Mouse (Mus musculus) stomach, embryonic 15.5 days (tissue): ENCODE measurements around the gene Mov10l1. TPM values are rescaled to one million over a fixed set of nuclear protein-coding genes. Genes with fewer than 3 reads are reported as not detected.
A peak's percentile ranks its signal among the peaks of the same experiment; 100 is the strongest.

Source experiments
- ATAC-seq: fragments of 200-750 bp; cut with Nextera tagmentation; 2 replicates; pipeline ENCODE4 v1.8.0; 2017; ENCODE audit warnings: low read depth, moderate number of reproducible peaks, moderate TSS enrichment; ENCODE audit not compliant: insufficient read depth, low FRiP score
- H3K27ac ChIP-seq: fragments of 300-500 bp; sonication (generic); 2 replicates; pipeline ENCODE4 v1.5.1; 2015; ENCODE audit warnings: mild to moderate bottlenecking, inconsistent platforms
- H3K27me3 ChIP-seq: fragments of 300-500 bp; sonication (generic); replicated peaks from 2 replicates; pipeline ENCODE4 v1.6.1; 2015; ENCODE audit warnings: inconsistent platforms
- H3K36me3 ChIP-seq: fragments of 300-500 bp; sonication (generic); 2 replicates; pipeline ENCODE4 v1.6.1; 2015; ENCODE audit warnings: inconsistent platforms
- H3K4me1 ChIP-seq: fragments of 300-500 bp; sonication (generic); 2 replicates; pipeline ENCODE4 v1.6.1; 2015; ENCODE audit warnings: inconsistent platforms
- H3K4me2 ChIP-seq: fragments of 300-500 bp; sonication (generic); 2 replicates; pipeline ENCODE4 v1.6.1; 2015; ENCODE audit warnings: mild to moderate bottlenecking, inconsistent platforms
- H3K4me3 ChIP-seq: fragments of 300-500 bp; sonication (generic); replicated peaks from 2 replicates; pipeline ENCODE4 v1.5.1; 2015; ENCODE audit warnings: inconsistent platforms
- H3K9ac ChIP-seq: fragments of 300-500 bp; sonication (generic); 2 replicates; pipeline ENCODE4 v1.6.1; 2015; ENCODE audit warnings: inconsistent platforms
- H3K9me3 ChIP-seq: fragments of 300-500 bp; sonication (generic); 2 replicates; pipeline ENCODE4 v1.6.1; 2016; ENCODE audit warnings: inconsistent platforms
- WGBS: fragments of 180-500 bp; shearing (Covaris S2); methylation state at CpG from one replicate; pipeline ENCODE4 v1.1.7; 2015; 5-methylcytosine and 5-hydroxymethylcytosine counted together
- polyA plus RNA-seq: library from polyadenylated mRNA; unstranded; fragments of >200 nt; fragmentation: Nextera tagmentation; extraction: Ambion mirVana; gene quantifications from 2 replicates; pipeline ENCODE4 v1.2.1, GENCODE M21; 2015

Mov10l1 gene
- polyA plus RNA-seq, 1 experiment from 2014 or later: 0.08 TPM

DNA sequence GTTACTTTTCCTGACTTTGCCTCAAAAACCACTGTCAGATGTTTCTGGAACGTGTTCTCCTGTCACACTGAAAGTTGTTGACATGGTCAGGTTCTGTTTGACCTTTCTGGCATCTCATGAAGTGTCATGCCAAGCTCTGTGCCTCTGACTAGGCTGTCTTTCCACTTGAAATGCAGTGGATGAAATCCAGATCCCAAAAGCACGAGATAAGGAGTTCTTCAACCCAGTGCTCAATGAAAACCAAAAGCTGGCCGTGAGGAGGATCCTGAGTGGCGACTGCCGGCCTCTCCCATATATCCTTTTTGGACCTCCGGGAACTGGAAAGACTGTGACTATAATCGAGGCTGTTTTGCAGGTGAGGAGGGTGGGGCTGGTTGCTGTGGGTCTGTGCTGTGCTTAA is 37.4 kb downstream of the Mov10l1 start:
- H3K4me1 ChIP-seq: no peaks in the 10 kb centered on the region
- no peaks in the 10 kb centered on the region for H3K27me3 ChIP-seq
- H3K9me3 ChIP-seq: no peaks in the 10 kb centered on the region
- no peak overlapping the region for H3K4me2 ChIP-seq
- no peaks in the 10 kb centered on the region for H3K36me3 ChIP-seq
- H3K4me3 ChIP-seq: no peak overlapping the region
- 63% methylated on average over 7 of the region's 7 CpGs for WGBS
- ATAC-seq: no peak
- H3K27ac ChIP-seq: no peak overlapping the region
- no peak overlapping the region for H3K9ac ChIP-seq

GRCm38 (mm10) chr15:89020492-89020891 is 37.8 kb downstream of the Mov10l1 start:
- H3K4me3 ChIP-seq: no peak overlapping the region
- no peaks in the 10 kb centered on the region for H3K27me3 ChIP-seq
- H3K36me3 ChIP-seq: no peaks in the 10 kb centered on the region
- no peaks in the 10 kb centered on the region for H3K9me3 ChIP-seq
- no peak for ATAC-seq
- H3K4me1 ChIP-seq: no peaks in the 10 kb centered on the region
- WGBS: 74% methylated on average over 7 of the region's 7 CpGs
- H3K27ac ChIP-seq: no peak overlapping the region
- no peak overlapping the region for H3K9ac ChIP-seq
- H3K4me2 ChIP-seq: no peak overlapping the region

DNA sequence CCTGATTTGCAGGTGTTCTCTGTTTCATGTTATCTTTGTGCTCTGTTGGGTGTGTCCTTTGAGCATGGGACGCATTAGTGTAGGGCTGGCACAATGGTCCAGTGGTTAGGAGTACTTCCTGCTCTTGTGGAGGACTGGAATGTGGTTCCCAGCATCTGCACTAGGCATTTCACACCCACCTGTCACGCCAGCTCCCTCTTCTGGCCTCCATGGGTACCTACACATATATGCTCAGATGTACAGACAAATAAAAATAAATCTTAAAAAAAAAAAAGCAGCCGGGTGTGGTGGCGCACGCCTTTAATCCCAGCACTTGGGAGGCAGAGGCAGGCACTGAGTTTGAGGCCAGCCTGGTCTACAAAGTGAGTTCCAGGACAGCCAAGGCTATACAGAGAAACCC is 61.7 kb downstream of the Mov10l1 start:
- no peak for ATAC-seq
- H3K36me3 ChIP-seq: no peaks in the 10 kb centered on the region
- H3K9me3 ChIP-seq: no peaks in the 10 kb centered on the region
- H3K4me1 ChIP-seq: no peaks in the 10 kb centered on the region
- 68% methylated on average over 5 of the region's 5 CpGs for WGBS
- no peak overlapping the region for H3K27ac ChIP-seq
- H3K4me3 ChIP-seq: no peak overlapping the region
- no peak overlapping the region for H3K9ac ChIP-seq
- H3K4me2 ChIP-seq: no peak overlapping the region
- H3K27me3 ChIP-seq: no peaks in the 10 kb centered on the region

DNA sequence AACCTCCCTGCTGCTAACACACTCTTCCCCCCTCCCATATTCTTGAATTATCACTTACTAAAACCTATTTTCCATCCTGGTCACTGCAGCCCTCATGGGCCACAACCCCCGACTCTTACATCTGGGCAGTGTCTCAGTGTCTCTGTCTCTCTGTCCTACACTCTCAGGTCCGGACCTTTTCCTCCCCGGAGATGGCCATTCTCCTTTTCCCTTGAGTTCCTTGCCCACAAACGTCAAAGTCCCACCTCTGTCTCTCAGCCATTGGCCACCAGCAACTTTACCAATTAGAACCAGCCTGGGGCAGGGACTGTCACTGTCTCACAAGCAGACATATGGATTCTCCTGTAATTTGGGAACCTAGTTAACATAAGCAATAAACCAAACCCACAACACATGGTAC is 63.6 kb downstream of the Mov10l1 start:
- Histone ChIP-seq H3K36me3 (no peaks in the 10 kb centered on the region), H3K4me2 (no peak overlapping the region), H3K4me3 (no peak overlapping the region), H3K9ac (no peak overlapping the region), H3K9me3 (no peaks in the 10 kb centered on the region), H3K4me1 (no peaks in the 10 kb centered on the region), H3K27me3 (no peaks in the 10 kb centered on the region), H3K27ac (no peak overlapping the region)
- WGBS: 72% methylated on average over 4 of the region's 4 CpGs
- no peak for ATAC-seq

GRCm38 (mm10) chr15:89054666-89055065 is 72.0 kb downstream of the Mov10l1 start:
- H3K27ac ChIP-seq: no peak overlapping the region
- H3K9me3 ChIP-seq: no peaks in the 10 kb centered on the region
- no peak for ATAC-seq
- H3K36me3 ChIP-seq: no peaks in the 10 kb centered on the region
- 89% methylated on average over 7 of the region's 7 CpGs for WGBS
- no peaks in the 10 kb centered on the region for H3K4me1 ChIP-seq
- H3K4me2 ChIP-seq: no peak overlapping the region
- H3K9ac ChIP-seq: peak overlapping the region; percentile 2; the same call in 1 of the 2 replicates
- H3K4me3 ChIP-seq: no peak overlapping the region
- H3K27me3 ChIP-seq: peaks cover 18% of the 10 kb centered on the region

- peaks cover 35% of the 10 kb centered on the region for H3K27me3 ChIP-seq
- no peak overlapping the region for H3K9ac ChIP-seq
- H3K27ac ChIP-seq: no peak overlapping the region
- peak overlapping the region; percentile 54 for H3K4me3 ChIP-seq
- peaks cover 3% of the 10 kb centered on the region; the same call in 1 of the 2 replicates for H3K4me1 ChIP-seq
- no peaks in the 10 kb centered on the region for H3K36me3 ChIP-seq
- ATAC-seq: no peak
- WGBS: 26% methylated on average over 6 of the region's 6 CpGs
- no peak overlapping the region for H3K4me2 ChIP-seq
- no peaks in the 10 kb centered on the region for H3K9me3 ChIP-seq
These were observed 76.0 kb downstream of the Mov10l1 start for GRCm38 (mm10) chr15:89058736-89059135.

DNA sequence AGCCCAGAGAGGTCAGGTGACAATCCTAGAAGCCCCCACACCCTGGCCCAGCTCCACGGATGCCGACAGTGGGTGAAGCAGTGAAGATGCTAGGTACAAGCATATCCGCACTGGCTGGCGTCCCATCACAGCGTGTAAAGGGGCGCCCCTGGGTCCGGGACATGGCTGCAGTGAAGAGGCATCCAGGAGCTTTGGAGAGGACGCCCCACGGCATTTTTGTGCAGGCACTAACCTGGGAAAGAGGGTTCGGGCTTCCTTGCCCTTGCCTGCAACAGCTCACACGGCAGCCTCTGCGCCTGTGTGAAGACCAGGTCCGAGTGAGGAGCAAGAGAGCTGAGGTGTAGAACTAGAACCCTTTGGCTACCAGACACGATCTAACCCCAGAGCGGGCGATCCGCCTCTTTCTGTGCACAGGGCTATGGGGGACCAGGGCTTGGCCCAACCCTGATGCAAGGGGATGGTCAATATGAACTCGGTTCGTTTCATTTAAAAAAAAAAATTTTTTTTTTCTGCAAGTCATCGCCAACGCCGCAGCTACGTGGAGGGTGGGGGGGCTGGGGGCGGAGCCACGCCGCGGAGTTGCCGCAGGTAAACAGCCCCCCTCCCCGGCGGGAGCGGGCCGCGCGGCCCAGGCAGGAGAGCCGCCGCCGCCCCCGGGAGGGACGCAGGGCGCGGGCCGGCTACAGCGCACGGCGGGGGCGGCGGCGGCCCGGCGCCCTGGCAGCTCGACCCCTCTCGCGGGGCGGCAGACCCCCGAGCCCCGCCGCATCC is 76.6 kb downstream of the Mov10l1 start, which contains the start of gene Panx2:
TSS of gene Panx2 (plus strand) at position 574 of the 771 bp plus-strand sequence.
- Histone ChIP-seq H3K4me3 (peak within 1 kb of the TSS; percentile 54), H3K4me2 (peak within 1 kb of the TSS; percentile 98), H3K9me3 (no peaks in the 10 kb centered on the region), H3K27me3 (peaks cover 35% of the 10 kb centered on the region), H3K27ac (no peak within 1 kb of the TSS), H3K36me3 (no peaks in the 10 kb centered on the region), H3K4me1 (peaks cover 3% of the 10 kb centered on the region; the same call in 1 of the 2 replicates), H3K9ac (peak within 1 kb of the TSS; percentile 16; the same call in 1 of the 2 replicates)
- WGBS: 2% methylated on average over 37 of the region's 57 CpGs
- ATAC-seq: peak; percentile 28; the same call in 1 of the 2 replicates

GRCm38 (mm10) chr15:89060032-89060681 is 77.4 kb downstream of the Mov10l1 start:
- Histone ChIP-seq H3K4me2 (peak overlapping the region; percentile 98), H3K27me3 (peaks cover 35% of the 10 kb centered on the region), H3K36me3 (no peaks in the 10 kb centered on the region), H3K27ac (no peak overlapping the region), H3K9me3 (no peaks in the 10 kb centered on the region), H3K9ac (0 out of 2 replicates have a peak overlapping the region, but pooled peaks have one; percentile 16), H3K4me1 (peaks cover 3% of the 10 kb centered on the region; the same call in 1 of the 2 replicates), H3K4me3 (peak overlapping the region; percentile 54)
- peak; percentile 28; the same call in 1 of the 2 replicates for ATAC-seq
- 3% methylated on average over 43 of the region's 48 CpGs for WGBS

DNA sequence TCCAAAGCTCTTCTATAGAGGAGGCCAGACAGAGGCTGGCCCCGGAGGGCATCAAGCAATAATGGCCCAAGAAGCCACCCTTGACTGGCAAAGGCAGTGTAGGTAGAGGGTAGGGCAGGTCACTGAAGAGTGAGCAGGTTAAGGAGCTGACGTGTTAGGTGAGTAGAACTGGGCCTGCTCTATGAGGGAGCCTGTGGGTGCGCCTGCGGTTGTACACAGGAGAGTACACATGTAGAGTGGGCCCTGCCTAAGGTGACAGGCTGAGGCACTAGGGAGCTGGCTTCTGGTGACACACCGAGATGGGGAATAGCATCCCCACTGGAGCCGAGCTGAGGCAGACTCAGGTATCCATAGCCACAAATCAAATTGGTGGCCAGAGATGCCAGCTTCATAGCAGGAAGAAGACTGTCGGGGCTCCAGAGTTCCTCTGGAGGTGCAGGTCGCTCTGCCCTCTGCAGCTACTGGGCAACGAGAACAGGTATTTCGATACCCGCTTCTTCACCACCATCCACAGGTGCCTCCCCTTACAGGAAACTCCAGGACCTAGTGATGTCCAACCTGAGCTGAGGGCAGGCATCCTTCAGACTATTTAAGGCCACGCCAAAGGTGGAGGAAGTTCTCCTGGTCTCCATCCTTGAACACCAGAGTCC is 78.2 kb downstream of the Mov10l1 start:
- H3K27ac ChIP-seq: no peak overlapping the region
- H3K9me3 ChIP-seq: no peaks in the 10 kb centered on the region
- 83% methylated on average over 12 of the region's 12 CpGs for WGBS
- H3K9ac ChIP-seq: no peak overlapping the region
- no peak for ATAC-seq
- H3K36me3 ChIP-seq: no peaks in the 10 kb centered on the region
- peaks cover 38% of the 10 kb centered on the region for H3K27me3 ChIP-seq
- no peak overlapping the region for H3K4me2 ChIP-seq
- H3K4me3 ChIP-seq: no peak overlapping the region; the same call in 1 of the 2 replicates
- peaks cover 3% of the 10 kb centered on the region; the same call in 1 of the 2 replicates for H3K4me1 ChIP-seq

DNA sequence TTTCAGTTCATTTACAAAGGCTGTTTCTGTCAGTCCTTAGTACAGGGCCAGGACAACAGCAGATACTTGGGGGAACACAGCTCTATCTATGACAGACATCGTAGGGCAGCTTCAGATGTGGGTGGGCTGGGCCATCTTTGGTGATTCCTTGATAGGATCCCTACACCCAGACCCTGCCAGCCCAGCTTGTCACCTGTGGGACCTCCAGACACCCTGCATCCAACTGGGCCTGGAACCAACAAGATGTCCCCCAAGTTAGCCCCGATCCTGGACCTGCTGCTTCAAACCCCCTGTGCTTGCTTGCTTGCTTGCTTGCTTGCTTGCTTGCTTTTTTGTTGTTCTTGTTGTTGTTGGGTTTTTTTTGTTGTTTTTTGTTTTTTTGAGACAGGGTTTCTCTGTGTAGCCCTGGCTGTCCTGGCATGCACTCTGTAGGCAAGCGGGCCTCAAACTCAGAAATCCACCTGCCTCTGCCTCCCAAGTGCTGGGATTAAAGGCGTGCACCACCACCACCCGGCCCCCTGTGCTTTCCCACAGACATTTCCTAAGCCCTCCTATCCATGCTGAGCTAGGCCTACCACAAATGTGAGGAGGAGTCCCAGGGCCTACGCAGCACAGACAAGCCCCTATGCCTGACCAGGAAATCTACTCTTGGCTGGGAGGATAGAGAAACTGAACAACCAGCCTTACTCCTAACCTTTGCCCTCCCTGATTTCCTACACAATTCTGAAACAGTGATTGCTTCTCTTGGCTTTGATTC is 79.2 kb downstream of the Mov10l1 start:
- Histone ChIP-seq H3K9me3 (no peaks in the 10 kb centered on the region), H3K36me3 (no peaks in the 10 kb centered on the region), H3K27ac (no peak overlapping the region), H3K27me3 (peaks cover 47% of the 10 kb centered on the region), H3K4me1 (peaks cover 3% of the 10 kb centered on the region; the same call in 1 of the 2 replicates), H3K4me3 (no peak overlapping the region), H3K9ac (no peak overlapping the region), H3K4me2 (no peak overlapping the region)
- ATAC-seq: no peak
- WGBS: 84% methylated on average over 6 of the region's 6 CpGs

GRCm38 (mm10) chr15:89062518-89062910 is 79.8 kb downstream of the Mov10l1 start:
- Histone ChIP-seq H3K9me3 (no peaks in the 10 kb centered on the region), H3K36me3 (no peaks in the 10 kb centered on the region), H3K4me2 (no peak overlapping the region), H3K27me3 (peaks cover 53% of the 10 kb centered on the region), H3K27ac (no peak overlapping the region), H3K9ac (no peak overlapping the region), H3K4me3 (no peak overlapping the region), H3K4me1 (peaks cover 3% of the 10 kb centered on the region; the same call in 1 of the 2 replicates)
- no peak for ATAC-seq
- 85% methylated on average over 5 of the region's 5 CpGs for WGBS
